Mouse (Mus musculus) layer of hippocampus, adult 8-10 months (tissue): ENCODE results near the gene Nol10. TPM values are rescaled to one million over a fixed set of nuclear protein-coding genes. Genes with fewer than 3 reads are reported as not detected.

Source experiments
- DNase-seq, 2 experiments: peaks; one replicate each; pipeline ENCODE4 v3.0.0; 2022; ENCODE audit warnings: low spot score in 2 of 2
- total RNA-seq, 4 experiments: library from RNA; stranded (reverse); gene quantifications; 2 replicates each; pipeline ENCODE4 v1.2.4; 2022

Gene Nol10
- total RNA-seq, 4 experiments from 2014 or later: 18.7 to 22.4 (median 19.9) TPM

DNA sequence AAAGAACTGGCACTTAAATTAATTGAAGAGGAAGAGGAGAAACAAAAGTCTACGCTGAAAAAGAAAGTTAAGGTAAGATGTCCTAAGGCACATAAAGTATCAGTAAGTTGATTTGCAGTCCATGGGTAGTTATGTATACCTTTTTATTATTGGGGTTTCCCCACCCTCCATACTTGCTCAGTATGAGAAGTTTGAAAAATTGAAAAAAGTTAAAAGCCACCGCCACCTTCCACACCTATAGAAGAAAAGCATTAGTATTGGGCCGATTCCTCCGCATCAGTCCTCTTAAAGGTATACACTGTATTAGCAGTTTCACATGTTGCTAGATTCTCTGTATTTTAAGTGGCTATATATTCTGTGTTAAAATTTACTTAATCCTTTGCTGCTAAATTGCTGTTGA lies 58.6 kb downstream of the Nol10 start:
- no peak for DNase-seq

DNA sequence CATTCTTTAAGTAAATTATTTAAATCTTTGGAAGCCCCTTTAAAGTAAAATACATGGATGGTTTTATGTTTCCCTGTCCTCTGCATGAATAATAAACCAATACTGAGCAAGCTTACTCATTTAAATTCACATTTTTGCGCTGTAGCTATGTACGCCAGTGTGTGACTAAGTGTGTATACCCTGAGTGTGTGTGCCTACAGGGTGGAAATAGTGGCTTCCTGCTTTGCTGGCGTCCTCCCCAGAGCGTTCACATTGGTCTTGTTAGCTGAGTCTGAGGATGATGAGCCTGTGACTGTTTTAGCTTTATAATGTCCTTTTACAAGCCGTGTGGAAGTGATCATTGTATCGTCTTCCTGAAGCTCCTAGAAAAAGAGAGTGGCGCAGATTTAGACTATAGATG lies 60.1 kb downstream of the Nol10 start:
- no peak for DNase-seq

DNA sequence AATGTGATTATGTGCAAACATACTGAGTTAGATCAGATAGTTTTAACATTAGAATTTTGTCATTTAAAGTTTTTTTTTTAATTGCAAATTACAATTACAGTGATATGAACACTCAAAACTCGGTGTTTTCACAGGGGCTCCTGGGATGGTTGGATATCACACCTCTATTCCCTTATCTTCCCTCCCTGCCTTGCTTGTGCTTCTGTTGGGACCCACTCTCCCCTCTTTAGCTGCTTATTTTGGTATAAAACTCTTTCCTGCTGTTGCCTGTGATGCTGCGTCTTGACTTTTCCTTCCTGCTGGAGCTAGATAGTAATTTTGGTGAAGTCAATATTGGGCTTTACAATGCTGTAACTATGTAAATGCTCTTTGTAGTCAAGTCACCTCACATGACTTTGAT lies 63.0 kb downstream of the Nol10 start:
- DNase-seq: no peak

DNA sequence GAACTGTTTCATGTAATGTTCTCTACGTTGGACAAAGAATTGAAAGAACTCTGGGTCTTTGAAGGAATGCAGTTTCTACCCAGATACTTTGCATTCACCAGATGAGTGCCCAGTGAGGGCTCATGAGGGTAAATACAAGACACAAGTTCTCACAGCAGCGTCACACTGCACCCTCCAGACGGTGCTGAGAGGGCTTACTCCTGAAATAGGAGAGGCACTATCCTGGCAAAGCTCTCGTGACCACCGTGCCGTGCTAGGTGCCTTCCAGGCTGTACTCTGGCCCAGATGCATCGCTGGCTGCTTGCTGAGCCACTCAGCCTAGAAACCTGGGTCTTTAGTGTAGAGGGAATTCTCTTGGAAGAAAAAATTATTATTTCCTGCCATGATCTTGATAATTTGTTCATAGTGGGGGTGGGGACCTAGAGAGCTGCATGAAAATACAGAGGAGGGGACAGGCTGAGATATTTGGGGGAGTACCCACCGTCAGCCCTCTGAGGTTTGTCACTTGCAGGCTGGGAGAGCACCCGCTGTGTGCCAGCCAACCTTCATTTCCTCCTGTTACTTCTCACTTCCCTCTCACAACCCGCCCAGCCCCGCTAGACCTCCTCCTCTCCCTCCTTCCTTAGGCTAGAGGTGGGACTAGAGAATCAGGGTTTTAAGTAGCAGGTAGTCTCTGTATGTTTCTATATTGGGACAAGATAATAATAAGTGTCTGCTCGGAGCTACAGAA lies 63.7 kb downstream of the Nol10 start:
- no peak for DNase-seq

DNA sequence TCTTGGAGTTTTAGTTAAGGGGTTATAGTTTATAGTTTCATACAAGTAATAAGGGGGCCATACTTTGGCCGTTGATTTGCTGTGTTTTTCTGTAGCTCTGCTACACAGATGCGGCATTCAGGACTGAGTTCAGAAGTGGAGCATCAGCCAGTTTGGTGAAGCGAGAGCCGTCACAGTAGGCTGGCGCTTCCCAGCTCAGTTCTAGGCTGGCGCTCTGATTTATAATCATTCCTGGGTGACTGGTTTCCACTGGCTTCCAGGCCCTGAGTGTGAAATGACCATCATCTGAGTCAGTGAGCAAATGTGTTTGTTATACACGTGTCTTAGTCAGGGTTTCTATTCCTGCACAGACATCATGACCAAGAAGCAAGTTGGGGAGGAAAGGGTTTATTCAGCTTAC lies 66.5 kb downstream of the Nol10 start:
- DNase-seq: no peak

DNA sequence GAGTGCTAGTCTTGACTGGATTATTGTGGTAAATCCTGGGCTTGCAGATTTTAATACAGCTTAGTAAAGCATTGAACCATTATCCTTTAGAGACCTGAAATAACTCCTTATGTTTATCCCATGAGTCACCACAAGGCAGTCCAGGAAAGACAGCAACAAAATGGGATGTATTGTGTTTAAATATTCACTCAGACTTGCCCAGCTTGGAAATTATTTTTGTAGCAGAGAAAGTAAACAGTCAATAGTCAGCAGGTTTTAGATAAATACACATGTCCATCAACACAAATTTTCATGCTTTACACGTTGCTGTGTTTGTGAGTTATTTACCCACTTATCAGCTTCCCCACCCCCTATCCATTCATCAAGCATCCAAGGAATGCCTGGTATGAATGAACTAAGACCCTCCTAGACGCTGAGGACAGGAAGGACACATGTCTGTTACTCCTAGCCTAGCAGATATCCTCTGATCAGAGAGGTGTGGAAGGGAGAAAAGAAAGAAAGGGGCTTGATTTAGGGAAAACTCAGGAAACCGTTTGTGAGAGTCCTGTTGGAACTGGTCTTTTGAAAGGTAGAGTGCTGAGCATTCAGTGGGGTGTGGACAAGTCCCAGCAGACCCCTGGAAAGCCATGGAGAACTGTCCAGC lies 72.0 kb downstream of the Nol10 start:
- no peak for DNase-seq

DNA sequence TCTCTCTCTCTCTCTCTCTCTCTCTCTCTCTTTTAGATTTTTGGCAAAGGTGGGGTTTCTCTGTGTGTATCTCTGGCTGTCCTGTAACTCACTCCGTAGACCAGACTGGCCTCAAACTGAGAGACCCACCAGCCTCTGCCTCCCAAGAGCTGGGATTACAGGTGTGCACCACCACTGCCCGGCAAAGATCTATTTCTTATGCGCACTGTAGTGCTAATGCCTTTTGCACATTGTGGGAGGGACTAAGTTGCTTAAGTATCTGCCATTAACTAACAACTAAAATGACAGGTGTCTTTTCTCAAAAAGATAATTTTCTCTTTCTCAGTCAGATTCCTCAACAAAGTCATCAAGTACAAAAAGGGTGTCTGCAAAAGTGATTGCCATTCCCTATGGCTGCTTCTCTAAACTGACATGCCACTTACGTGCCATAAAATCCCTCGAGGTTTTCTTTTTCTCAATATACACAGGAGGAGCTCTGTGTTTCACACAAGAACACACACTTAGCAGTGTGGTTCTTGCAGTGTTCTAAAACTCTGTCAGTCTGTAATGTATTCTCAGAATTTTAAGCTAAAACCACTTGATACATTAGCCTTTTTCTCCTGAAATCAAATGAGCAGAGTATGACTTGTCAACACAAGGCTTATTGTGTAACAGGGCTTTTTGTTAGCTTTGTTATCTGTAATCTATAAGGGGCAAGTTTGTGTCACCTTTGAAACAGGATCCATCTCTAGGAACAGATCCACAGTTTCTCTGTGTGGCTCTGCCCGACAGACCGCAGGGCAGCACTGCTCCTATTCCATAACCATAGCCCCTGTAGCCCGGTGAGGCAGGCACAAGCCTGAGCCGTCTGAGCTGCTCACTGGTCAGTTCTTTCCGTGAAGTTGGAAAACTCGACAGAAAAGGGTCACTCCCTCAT lies 77.3 kb downstream of the Nol10 start:
- no peak for DNase-seq

DNA sequence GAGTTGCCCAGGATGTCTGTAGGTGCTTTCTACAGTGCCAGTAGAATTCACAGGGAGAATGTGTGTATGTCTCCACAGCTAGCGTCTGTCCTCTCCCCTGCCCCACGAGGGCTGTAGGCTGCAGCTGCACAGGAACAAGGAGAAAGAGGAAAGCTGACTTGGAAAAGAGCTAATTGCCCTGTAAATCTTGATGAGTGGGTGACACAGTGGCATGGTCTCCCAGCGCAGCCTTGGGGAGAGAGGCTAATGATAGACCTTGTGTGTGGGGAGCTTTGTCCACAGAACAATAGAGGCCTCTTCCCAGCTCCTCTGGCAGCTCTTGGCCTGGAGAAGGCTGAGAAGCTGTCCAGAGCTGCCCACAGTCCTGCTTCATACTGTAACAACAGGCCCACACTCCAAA lies 78.5 kb downstream of the Nol10 start:
- DNase-seq: no peak

DNA sequence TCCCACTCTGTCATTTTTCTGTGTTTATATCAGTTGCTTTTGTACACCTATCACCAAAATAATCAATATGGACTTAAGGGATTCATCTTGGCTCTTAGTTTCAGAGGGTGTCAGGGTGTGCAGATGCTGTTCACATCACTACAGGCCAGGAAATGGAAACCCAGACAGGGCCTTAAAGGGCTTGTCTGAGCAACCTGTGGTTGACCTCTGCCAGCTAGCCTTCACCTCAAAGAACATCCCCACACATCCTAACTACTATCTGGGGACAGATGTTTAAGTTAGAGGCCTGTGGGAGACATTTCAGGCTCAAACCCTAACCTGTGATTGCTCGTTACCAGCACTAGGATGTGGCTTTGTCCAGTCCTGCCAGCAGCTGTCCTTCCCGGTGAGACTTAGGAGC lies 82.3 kb downstream of the Nol10 start:
- no peak for DNase-seq

DNA sequence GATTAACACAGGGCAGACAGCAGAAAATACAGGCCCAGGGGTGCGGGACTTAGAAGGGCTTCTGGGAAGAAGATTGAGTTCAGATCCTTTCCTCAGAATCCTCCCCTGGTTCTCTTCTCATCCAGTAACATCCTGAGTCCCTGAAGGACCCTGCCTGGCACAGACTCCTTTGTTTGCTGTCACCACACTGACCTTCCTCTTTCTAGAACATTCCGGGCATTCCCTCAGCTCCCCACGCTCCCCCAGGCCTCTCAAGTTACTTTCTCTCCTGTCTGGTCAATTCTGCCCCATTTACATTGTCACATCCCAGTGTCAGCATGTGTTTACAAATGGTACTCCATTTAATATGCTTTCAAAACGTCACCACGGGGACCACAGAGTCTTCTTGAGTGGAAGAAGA lies 82.9 kb downstream of the Nol10 start:
- no peak for DNase-seq

DNA sequence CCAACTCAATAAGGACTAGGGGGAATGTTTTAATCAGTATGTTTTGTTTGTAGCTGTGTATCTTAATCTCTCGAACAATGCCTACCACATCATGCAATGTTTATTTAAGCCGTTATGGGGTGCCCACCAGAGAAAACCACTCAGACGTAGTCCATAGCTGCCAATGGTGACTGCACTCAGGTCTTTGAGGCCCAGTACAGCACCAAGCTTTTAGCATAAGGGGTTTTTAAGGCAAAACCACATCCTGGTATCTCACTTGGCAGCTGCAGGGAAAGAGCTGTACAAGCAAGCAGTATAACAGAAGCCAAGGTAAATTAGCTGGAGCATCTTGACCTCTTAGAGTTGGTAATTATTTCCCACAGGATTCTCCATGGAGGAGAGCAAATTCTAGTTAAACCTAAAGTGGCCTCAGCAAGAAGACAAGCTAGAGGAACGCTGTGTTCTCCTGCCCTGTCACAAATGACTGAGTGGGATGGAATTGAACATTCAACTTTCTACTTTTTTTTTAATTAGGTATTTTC lies 83.6 kb downstream of the Nol10 start:
- no peak for DNase-seq

DNA sequence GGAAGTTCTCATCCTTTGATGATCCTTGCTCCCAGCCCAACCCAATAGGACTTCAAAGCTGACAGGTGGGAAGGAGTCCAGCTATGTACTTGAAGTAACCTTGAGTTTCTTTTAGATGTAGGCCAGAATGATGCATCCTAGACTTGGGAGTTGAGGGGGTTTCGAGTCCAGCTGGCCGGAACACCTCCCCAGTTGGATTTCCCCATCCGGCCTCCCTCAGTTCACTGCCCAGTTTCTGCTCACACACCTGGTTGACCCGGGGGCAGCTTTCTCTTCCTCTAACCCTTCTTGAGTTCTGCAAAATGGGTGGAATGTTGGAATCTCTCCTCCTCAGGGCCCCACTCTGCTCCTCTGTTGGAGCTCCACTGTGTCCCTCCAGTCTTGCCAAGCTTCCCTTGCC lies 85.5 kb downstream of the Nol10 start:
- no peak for DNase-seq

DNA sequence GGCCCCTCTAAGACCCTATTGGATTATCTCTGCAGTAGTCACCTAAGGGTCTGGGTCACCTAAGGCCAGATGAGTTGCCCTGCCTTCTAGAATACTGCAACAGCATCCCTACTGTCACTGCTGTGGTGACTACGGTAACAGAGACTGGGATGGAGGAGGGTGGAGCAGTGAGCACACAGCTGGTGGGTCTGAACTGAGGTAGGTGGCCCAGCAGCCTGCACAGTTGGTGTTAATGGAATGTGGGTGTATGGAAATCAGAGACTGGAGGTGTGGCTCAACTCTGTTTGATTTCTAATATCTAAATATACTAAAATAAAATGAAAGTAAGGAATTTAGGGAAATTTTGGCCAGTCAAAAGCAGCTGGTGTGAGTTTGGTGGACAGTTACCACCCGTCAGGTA lies 88.2 kb downstream of the Nol10 start:
- peak; percentile 34 to 42 for DNase-seq

DNA sequence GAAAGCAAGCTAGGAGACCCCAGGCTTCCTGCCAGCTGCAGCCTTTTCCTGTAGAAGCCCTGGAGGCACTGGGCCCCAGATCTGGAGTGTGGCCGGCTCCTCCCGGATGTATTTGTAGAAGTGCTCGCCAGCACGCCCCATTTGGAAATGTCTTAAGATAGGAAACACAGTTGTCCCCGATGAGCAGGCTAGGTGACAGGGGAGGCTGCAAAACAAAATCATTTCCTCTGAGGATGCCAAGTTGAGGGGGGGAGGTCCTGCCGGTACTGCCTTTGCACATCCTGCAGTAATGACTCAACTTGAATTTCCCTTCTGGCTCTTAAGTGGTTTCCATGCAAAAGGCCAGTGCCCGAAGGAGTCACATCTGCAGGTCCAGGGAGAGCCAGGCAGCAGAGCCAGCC lies 92.0 kb downstream of the Nol10 start:
- no peak for DNase-seq

DNA sequence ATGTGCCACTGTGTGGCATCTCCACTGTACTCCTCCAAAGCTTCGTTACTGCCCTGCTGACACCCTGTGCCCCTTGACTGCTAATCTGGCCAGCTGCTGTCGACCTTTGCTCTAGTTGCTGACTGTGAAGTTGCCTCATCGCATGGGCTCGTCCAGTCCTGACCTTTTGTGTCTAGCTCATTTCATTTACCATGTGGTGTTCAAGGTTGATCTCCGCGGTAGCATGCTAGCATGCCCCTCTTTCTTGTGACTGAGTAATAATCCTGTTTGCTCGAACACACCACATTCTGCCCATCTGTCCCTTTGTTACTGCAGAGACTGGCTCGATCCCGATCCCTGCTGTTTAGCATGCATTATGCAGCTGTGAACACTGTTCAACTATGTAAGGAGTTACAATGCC lies 93.2 kb downstream of the Nol10 start:
- no peak for DNase-seq

DNA sequence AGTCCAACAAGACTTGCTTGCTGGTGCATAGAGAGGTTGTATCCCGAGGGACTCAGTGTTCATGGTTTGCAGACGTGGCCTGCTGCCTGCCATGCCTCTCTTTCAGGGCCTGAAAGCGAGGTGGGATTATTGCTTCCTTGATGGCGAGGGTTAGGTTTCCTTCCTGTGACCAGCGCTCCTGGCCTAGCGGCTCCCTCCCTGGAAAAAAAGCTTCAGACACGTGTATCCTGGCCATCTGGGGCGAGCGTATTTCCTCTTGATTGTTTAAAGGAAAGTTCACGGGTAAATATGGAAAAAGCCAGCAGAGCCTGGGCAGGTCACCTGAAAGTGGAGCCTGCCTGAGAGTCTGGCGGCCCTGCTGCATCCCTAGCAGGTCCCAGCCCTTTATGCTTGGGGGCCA lies 96.1 kb downstream of the Nol10 start:
- DNase-seq: no peak

DNA sequence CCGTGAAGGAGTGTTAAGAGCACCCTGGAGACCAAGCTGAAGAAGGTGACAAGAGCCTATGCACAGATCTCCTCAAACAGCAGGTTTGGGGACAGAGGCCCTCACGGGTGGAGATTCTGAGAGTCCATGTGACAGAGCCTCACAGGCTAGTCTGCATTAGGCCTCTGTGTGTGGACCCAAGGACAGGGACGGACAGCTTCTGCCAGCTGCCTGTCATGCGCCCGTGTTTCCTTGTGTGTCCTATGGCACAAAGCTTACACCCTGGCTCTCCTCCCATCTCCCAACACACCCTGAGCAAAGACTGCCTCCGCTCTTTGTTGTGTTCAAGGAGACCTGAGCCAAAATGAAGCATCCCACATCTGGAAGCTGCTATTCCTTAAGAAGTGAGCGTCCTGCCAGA lies 97.0 kb downstream of the Nol10 start:
- no peak for DNase-seq

DNA sequence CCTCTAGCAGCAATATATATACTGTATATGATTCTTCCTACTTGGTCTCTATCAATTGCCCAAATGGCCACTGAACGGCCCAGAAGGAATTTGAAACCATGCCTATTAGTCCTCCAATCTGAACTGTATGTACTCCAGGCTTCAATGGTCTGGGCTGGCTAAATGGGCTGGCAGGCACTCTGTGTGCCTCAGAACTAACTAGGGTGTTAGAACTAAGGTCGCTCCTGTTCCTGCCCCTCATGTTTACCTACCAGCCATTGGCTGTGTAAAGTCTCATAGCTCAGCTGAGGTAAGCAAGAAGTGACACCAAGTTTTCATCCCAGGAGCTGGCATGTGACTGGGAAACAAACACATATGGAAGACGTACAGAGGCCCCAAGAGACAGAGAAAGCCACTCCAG lies 100.5 kb downstream of the Nol10 start:
- no peak for DNase-seq

DNA sequence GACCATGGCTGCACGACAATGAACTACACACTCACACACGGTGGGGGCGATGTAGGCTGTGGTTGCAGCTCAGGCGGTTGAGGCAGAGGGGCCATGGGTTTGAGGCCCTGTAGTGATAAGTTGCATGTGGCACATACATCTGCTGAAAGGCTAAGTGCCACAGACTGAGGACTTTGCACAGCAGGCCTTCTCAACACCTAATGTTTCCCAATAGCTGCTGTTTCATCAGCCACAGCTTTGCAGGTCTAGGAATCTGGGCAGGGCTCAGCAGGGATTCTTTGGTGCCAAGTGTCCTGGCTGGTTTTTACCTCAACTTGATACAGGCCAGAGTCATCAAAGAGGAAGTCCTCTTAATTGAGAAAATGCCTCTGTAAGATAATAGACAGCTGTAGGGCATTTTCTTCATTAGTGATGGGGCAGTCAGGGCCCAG lies 101.4 kb downstream of the Nol10 start:
- DNase-seq: no peak

DNA sequence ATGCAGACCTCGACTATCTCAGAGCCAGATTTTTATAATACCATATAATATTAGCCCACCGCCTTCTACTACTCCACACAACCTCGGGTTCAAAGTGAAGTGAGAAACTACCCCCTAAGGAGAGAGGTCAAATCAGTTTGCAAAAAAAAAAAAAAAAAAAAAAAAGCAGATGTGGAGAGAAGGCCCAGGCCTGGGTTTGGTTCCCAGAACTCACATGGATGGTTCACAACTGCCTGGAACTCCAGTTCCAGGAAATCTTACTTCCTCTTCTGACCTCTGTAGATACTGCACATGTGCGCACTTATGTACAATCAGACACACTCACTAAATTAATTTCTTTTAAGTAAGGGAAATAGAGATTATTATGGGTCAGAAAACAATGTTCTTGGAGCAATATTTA lies 102.2 kb downstream of the Nol10 start:
- DNase-seq: no peak

DNA sequence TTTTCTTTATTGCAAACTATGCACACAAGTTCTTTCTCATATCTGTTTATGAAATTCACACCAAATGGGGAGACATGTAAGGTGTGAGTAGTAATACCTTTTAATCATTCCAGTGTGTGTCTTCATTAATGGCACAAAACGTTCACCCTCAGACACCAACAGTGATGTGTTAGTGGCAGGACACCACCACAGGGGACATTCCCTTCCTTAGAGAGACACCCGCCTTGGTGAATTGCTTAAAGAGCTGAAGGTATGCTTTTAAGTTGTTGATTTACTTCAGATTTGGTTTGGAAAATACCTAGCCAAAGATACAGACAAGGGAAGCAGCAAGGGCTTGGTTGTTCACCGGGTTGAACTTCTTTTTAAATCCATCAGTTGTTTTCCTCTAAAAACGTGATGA lies 102.7 kb downstream of the Nol10 start:
- DNase-seq: no peak

DNA sequence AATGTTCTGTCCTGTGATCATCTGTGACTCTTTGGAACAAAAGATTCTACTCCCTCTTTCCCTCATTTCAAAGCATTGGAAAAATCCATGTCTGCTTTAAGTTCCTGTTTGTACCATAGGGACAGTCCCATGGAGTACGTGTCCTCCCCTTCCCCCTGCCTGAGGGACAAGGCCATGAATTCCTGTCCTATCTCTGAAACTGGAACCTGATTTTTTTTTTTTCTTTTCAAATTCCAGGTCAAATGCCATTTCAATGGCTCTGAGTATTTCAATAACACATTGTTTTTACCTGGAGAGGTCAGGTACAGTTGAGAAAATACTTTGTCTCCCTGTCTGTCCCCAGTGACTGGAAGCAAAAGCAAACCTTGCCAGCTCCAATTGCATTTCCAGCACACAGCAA lies 104.0 kb downstream of the Nol10 start:
- DNase-seq: no peak
